9 mouse cellular contexts compared by ENCODE assay signal in genomic region chr11:109722711-109723110, GRCm38 (mm10). TPM values are rescaled to one million over a fixed set of nuclear protein-coding genes. Genes with fewer than 3 reads are reported as not detected.
DNase-seq lines count a peak whose midpoint lies in the region; ATAC-seq lines count a peak whose summit lies in the region.
"Had no signal": no experiment of that assay in that cellular context is flagged by ENCODE, and none has a peak within 500 bp of the region (broad histone marks: within the 10 kb centered on the region; RNA-seq: fewer than 3 reads in every experiment).

No protein-coding gene starts in this region.

- peak overlapping the region; percentile 94 for H3K4me2 ChIP-seq in hindbrain, embryonic 15.5 days
- H3K4me2 ChIP-seq in forebrain, embryonic 15.5 days (replicated peaks) = peak overlapping the region; percentile 94

- 59% methylated on average over 4 of the region's 4 CpGs for WGBS in hindbrain, embryonic 15.5 days
- WGBS in hindbrain, embryonic 10.5 days = 72% methylated on average over 4 of the region's 4 CpGs
- WGBS in forebrain, embryonic 15.5 days = 79% methylated on average over 4 of the region's 4 CpGs

- H3K4me3 ChIP-seq in hindbrain, embryonic 15.5 days = peak overlapping the region; percentile 50; the same call in 1 of the 2 replicates
- H3K4me3 ChIP-seq in hindbrain, embryonic 10.5 days = no peak overlapping the region
- H3K4me3 ChIP-seq in forebrain, embryonic 15.5 days = no peak overlapping the region

- H3K9ac ChIP-seq in hindbrain, embryonic 15.5 days = no peak overlapping the region
- H3K9ac ChIP-seq in forebrain, embryonic 15.5 days (replicated peaks) = no peak overlapping the region

- DNase-seq in hindbrain, embryonic 10.5 days (ENCODE audit: low spot score) = no peak
- peak; percentile 52 to 63 for DNase-seq in kidney, adult 8-10 months
- DNase-seq in layer of hippocampus, adult 11-12 months (ENCODE audit: low spot score) = no peak
- no peak for DNase-seq in right cerebral cortex, postnatal 14 days
- no peak for DNase-seq in cerebellum, adult 8-10 months

- no peak overlapping the region for H3K27ac ChIP-seq in hindbrain, embryonic 15.5 days (replicated peaks)
- H3K27ac ChIP-seq in hindbrain, embryonic 10.5 days = no peak overlapping the region
- H3K27ac ChIP-seq in forebrain, embryonic 15.5 days (replicated peaks) = no peak overlapping the region

- ATAC-seq in hindbrain, embryonic 15.5 days (ENCODE audit: low FRiP score, low read depth) = no peak
- no peak for ATAC-seq in forebrain, embryonic 15.5 days (replicated peaks)
- ATAC-seq in megakaryocyte progenitor cell, adult 5-6 weeks (replicated peaks; ENCODE audit: poor library complexity) = 0 out of 2 replicates have a peak, but pooled peaks have one; percentile 18

- H3K36me3 ChIP-seq in hindbrain, embryonic 15.5 days = no peaks in the 10 kb centered on the region
- no peaks in the 10 kb centered on the region for H3K36me3 ChIP-seq in hindbrain, embryonic 10.5 days
- no peaks in the 10 kb centered on the region for H3K36me3 ChIP-seq in forebrain, embryonic 15.5 days

- H3K4me1 ChIP-seq in hindbrain, embryonic 15.5 days (replicated peaks) = peaks cover 24% of the 10 kb centered on the region
- peaks cover 22% of the 10 kb centered on the region for H3K4me1 ChIP-seq in hindbrain, embryonic 10.5 days (replicated peaks)
- peaks cover 27% of the 10 kb centered on the region for H3K4me1 ChIP-seq in forebrain, embryonic 15.5 days

- H3K9me3 ChIP-seq in hindbrain, embryonic 15.5 days = no peaks in the 10 kb centered on the region
- no peaks in the 10 kb centered on the region for H3K9me3 ChIP-seq in hindbrain, embryonic 10.5 days
- H3K9me3 ChIP-seq in forebrain, embryonic 15.5 days = no peaks in the 10 kb centered on the region

- H3K27me3 ChIP-seq in hindbrain, embryonic 15.5 days = peaks cover 3% of the 10 kb centered on the region; the same call in 1 of the 2 replicates
- peaks cover 46% of the 10 kb centered on the region for H3K27me3 ChIP-seq in hindbrain, embryonic 10.5 days (ENCODE audit: insufficient read depth, poor library complexity, severe bottlenecking)
- H3K27me3 ChIP-seq in forebrain, embryonic 15.5 days = peaks cover 8% of the 10 kb centered on the region; the same call in 1 of the 2 replicates

RNA-seq across cellular contexts. Expression of gene Fam20a, which starts 0.6 kb away (rescaled TPM):
- polyA plus RNA-seq in hindbrain, embryonic 15.5 days (2015; fragmentation: Nextera tagmentation; extraction: Ambion mirVana) = 5.2 and 5.5 TPM in 2 replicates
- polyA plus RNA-seq in hindbrain, embryonic 10.5 days (2016; fragmentation: Nextera tagmentation; extraction: Ambion mirVana) = 1.5 and 2.0 TPM in 2 replicates
- polyA plus RNA-seq in forebrain, embryonic 15.5 days (2015; fragmentation: Nextera tagmentation; extraction: Ambion mirVana) = 1.7 and 1.8 TPM in 2 replicates
- not detected in 2 replicates for total RNA-seq in megakaryocyte progenitor cell, adult 5-6 weeks (2015)
- not detected in 2 replicates for total RNA-seq in megakaryocyte progenitor cell, adult 5-6 weeks (2017)
- total RNA-seq: MEL had no signal

Comparison
In these comparisons a context has a peak if more than half of its experiments do, and no peak if none do; other contexts are left out.
1. DNase-seq: peak in kidney, adult 8-10 months (2 of 2); none in hindbrain, embryonic 10.5 days (single experiment), layer of hippocampus, adult 11-12 months (single experiment), right cerebral cortex, postnatal 14 days (single experiment) and cerebellum, adult 8-10 months (single experiment).